Mouse (Mus musculus) adrenal gland, adult 18-20 months (tissue): ENCODE data around the gene Mettl7b. TPM values are rescaled to one million over a fixed set of nuclear protein-coding genes. Genes with fewer than 3 reads are reported as not detected.

Experiments used
- DNase-seq, 2 experiments: peaks; one replicate each; pipeline ENCODE4 v3.0.0; 2021 to 2022; ENCODE audit warnings: low spot score in 2 of 2
- total RNA-seq, 2 experiments: library from RNA; stranded (reverse); gene quantifications; 1 replicate in 1 of 2; 2 replicates in 1 of 2; pipeline ENCODE4 v1.2.3; 2021

Gene Mettl7b
- total RNA-seq, 2 experiments from 2014 or later = 0.32 to 0.33 TPM

- DNase-seq = no peak
Observed at GRCm38 (mm10) chr10:128921251-128921650, 39.5 kb downstream of the Mettl7b start.

DNA sequence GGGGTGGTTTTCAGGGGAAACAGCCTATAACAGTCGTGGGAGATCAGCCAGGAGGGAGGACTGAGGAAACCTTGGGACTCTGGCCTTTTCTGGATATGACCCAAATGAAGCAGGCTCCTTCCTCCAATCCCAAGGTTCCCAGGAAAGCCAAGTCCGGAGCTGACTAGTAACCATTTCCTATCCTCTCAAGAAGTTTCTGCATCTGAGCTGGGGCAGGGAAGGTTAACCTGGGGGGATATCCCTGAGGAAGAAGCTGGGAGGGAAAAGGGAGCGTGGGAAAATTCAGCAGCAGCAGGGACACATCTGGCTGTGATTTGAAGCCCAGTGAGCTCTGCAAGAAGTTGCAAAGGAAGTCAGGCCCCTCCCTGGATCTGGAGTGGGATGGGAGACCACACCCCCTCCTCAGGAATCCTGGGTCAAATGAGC is 40.0 kb downstream of the Mettl7b start:
- peak in 1 of 2 experiments; percentile 25 for DNase-seq

DNA sequence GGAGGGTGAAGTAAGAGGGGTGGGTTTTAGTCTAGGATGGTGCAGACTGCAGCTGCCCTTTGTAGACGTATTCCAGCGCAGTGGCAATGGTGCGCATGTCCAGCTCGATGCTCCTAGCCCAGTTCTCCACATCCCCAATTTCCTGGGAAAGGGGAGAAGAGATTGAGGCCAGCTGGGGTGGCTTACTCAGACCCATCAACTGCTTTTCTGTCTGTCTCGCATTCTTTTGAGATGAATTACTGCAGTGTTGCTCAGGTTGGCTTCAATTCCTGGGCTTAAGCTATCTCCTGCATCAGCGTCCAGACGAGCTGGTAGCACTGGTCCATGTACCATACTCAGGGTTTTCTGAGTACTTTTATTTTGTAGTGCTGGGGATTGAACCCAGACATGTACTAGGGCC is 40.8 kb downstream of the Mettl7b start:
- DNase-seq = no peak

GRCm38 (mm10) chr10:128919203-128919631 is 41.6 kb downstream of the Mettl7b start:
- no peak for DNase-seq

GRCm38 (mm10) chr10:128918246-128918645 is 42.5 kb downstream of the Mettl7b start:
- DNase-seq = no peak

GRCm38 (mm10) chr10:128917400-128917799 is 43.4 kb downstream of the Mettl7b start:
- DNase-seq = no peak

DNA sequence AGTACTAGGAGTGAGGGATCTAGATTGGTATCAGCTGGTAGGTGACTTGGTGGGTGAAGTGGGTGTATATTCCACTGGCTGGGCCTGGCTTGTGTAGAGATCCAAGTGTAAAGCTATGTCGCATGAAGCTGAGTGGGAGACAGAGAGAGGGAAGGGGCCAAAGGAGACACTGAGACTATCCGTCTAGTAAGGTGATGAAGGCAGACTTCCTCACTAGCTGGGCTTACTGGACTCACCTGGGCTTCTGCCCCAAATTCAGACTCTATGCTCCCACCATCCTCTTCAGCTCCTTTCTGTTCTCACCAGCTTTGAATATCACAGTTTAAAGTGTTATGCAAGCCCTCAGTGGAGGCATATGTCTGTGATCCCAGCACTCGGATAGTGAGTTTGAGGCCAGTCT is 44.1 kb downstream of the Mettl7b start:
- no peak for DNase-seq

- DNase-seq = no peak
Observed at GRCm38 (mm10) chr10:128915550-128915949, 45.2 kb downstream of the Mettl7b start.

GRCm38 (mm10) chr10:128913696-128914095 is 47.1 kb downstream of the Mettl7b start:
- no peak for DNase-seq

- DNase-seq = peak; percentile 86 to 87
Observed at GRCm38 (mm10) chr10:128913219-128913618, 47.6 kb downstream of the Mettl7b start.

GRCm38 (mm10) chr10:128912791-128913190 is 48.0 kb downstream of the Mettl7b start:
- no peak for DNase-seq

DNA sequence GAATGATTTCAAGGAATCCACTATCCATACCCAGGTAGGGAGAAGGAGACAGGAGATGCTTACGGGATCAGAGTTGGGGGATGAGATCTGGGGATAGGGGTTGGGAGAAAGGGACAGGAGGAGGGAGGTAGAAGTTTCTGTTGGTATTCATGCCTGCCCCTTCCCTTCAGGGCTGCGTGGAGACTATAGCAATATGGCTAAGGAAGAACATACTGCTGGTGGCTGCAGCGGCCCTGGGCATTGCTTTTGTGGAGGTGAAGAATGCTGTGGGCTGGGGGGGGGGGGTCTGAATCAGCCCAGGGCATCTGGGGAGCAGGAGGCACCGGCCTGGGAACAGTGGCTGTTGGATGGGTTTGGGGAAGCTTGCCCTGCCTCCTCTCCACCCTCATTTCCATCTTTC is 48.5 kb downstream of the Mettl7b start:
- DNase-seq = no peak

DNA sequence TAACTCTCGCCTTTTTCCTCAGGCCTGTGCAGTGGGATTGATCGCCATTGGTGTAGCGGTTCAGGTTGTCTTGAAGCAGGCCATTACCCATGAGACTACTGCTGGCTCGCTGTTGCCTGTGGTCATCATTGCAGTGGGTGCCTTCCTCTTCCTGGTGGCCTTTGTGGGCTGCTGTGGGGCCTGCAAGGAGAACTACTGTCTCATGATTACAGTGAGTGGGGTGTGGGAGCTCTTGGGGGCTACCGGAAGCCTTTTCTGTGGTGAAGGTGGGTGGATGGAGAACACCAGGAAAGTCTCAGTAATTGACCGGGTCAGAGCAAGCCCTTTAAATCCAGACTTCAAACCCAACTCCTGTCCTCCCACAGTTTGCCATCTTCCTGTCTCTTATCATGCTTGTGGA is 49.4 kb downstream of the Mettl7b start:
- no peak for DNase-seq

DNA sequence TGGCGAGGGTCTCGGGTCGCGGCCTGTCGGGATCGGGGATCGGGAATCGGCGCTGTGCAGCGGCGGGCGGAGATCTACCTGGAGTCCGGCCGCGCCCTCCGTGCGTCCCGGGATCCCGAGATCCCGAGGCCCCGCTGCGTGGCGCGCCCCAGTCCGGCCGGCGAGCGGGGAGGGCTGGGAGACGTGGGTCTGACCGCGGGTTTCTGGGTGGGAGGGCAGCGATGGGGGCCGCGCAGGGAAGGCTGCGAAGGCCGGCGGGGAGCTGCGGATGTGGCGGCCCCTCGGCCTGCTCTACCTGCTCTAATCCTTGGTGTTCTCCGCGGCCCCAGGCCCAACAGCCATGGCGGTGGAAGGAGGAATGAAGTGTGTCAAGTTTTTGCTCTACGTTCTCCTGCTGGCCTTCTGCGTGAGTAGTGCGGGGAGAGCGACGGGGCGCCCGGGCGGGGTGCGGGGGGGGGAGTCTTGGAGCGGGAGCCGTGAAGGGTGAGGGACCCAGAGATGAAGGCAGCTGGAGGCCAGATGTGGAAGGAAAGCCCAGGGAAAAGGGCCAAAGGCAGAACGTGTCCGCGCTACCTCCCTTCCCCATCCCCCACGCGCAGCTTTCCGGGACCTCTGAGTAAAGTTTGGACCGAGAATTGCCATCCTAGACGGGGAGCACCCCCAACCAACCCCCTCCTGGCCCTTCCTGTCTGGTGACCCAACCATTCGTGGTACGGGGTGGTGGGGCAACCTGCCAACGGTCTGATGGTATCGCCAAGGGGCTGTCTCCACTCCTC is 50.5 kb downstream of the Mettl7b start:
- peak; percentile 47 to 55 for DNase-seq

- DNase-seq = peak; percentile 82 to 84
Observed at GRCm38 (mm10) chr10:128909567-128910028, 51.2 kb downstream of the Mettl7b start.

DNA sequence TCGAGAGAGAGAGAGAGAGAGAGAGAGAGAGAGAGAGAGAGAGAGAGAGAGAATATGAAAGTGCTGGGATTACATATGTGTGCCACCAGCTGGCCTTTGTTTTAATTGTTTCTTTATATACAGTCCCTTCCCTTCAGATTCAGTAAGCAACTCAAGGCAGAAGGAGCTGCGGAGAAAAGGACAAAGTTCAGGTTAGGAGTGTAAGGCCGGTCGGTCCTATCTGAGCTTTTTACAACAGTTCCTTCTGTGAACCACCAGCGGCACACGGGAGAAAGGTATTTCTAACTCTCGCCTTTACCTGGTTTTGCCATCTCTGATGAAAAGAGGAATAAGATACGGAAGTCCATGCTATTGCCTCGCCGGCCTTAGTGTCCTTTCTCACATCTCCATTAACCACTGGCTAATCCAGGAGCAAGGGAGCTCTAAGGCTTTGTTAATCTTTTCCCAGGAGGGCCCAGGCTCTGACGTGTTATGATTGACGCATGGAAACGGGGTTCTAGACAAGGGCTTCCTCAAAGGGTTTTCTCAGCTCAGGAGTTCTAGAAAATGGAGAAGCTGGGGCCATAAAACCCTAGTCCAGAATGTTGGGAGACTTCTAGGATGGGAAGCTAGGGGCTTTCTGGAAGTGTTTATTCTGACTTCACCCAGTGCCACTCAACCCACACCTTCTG is 51.9 kb downstream of the Mettl7b start:
- DNase-seq = no peak

Other genes with a start within 250 kb of the Mettl7b start
- 10 to 100 TPM; 16.3 to 18.1 TPM for gene Dgka, start 216.1 kb downstream of the Mettl7b start, total RNA-seq
- 10 to 100 TPM; 21.6 to 23.8 TPM for gene Pym1, start 213.1 kb downstream of the Mettl7b start, total RNA-seq
- 10 to 100 TPM; 33.1 to 41.7 TPM for gene Mmp19, start 170.1 kb downstream of the Mettl7b start, total RNA-seq
- 10 to 100 TPM; 60.0 to 67.1 TPM for gene Dnajc14, start 156.9 kb downstream of the Mettl7b start, total RNA-seq
- 1 to 10 TPM; 6.7 to 7.6 TPM for gene Tmem198b, start 156.6 kb downstream of the Mettl7b start, total RNA-seq
- 10 to 100 TPM; 52.6 to 53.4 TPM for gene Sarnp, start 143.7 kb downstream of the Mettl7b start, total RNA-seq
- gene Ormdl2, start 139.3 kb downstream of the Mettl7b start, total RNA-seq = 10 to 100 TPM; 45.2 to 52.3 TPM
- gene Gdf11, start 69.3 kb downstream of the Mettl7b start, total RNA-seq = 1 to 10 TPM; 1.4 to 1.9 TPM
- 100 to 1,000 TPM; 288 to 358 TPM for gene Cd63, start 60.0 kb downstream of the Mettl7b start, total RNA-seq
- gene Rdh5, start 38.1 kb downstream of the Mettl7b start, total RNA-seq = 10 to 100 TPM in 1 of 2 experiments, 1 to 10 TPM in 1; 9.8 to 11.8 TPM
- gene Bloc1s1, start 37.0 kb downstream of the Mettl7b start, total RNA-seq = 100 to 1,000 TPM; 177 to 191 TPM
- gene Itga7, start 27.2 kb downstream of the Mettl7b start, total RNA-seq = 10 to 100 TPM; 10.7 to 25.7 TPM
- gene Olfr9, start 28.4 kb upstream of the Mettl7b start, total RNA-seq = not detected
- not detected for gene Olfr763, start 49.8 kb upstream of the Mettl7b start, total RNA-seq
- gene Olfr764-ps1, start 78.9 kb upstream of the Mettl7b start, total RNA-seq = not detected
- gene Olfr765, start 89.0 kb upstream of the Mettl7b start, total RNA-seq = not detected
- gene Olfr766-ps1, start 108.0 kb upstream of the Mettl7b start, total RNA-seq = not detected
- not detected for gene Olfr767, start 121.9 kb upstream of the Mettl7b start, total RNA-seq
- not detected for gene Olfr768, start 138.4 kb upstream of the Mettl7b start, total RNA-seq
- not detected for gene Olfr769, start 156.9 kb upstream of the Mettl7b start, total RNA-seq
- gene Olfr770, start 178.0 kb upstream of the Mettl7b start, total RNA-seq = not detected
- gene Olfr771, start 203.8 kb upstream of the Mettl7b start, total RNA-seq = not detected
- gene Olfr772, start 216.9 kb upstream of the Mettl7b start, total RNA-seq = not detected
- not detected for gene Olfr773, start 226.4 kb upstream of the Mettl7b start, total RNA-seq